Mouse (Mus musculus) kidney, adult 2 months (tissue): ENCODE data around the gene Dynll1.
"Not testable (repeated sequence)": the region's sequence is repeated elsewhere in the genome, so short reads cannot be mapped to it uniquely, and the experiment has no call there.

ENCODE experiments used
- CTCF ChIP-seq: fragments of 200-500 bp; conservative IDR thresholded peaks from 2 replicates; pipeline ENCODE4 v1.5.1; 2011; ENCODE audit warnings: low read depth, mild to moderate bottlenecking, control low read depth, low read length, moderate library complexity, mixed read lengths; ENCODE audit not compliant: insufficient read depth, insufficient read length
- POLR2A ChIP-seq: fragments of 200-500 bp; IDR thresholded peaks from one replicate; pipeline ENCODE4 v1.6.1; 2011; ENCODE audit warnings: low read depth, low read length, control low read depth

DNA sequence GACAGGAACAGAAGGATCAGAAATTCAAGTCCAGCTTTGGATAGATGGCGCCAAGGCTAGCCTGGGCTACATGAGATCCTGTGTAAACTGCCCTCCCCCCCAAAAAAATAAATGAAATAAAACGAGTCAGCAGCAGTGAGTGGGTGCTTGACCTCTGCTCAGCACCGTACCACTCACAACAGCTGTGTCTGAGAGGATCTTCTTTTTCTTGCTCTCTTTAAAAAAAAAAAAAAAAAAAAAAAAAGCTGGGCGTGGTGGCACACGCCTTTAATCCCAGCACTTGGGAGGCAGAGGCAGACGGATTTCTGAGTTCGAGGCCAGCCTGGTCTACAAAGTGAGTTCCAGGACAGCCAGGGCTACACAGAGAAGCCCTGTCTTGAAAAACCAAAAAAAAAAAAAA lies 1.4 kb upstream of the Dynll1 start:
- not testable (repeated sequence) for TF ChIP-seq POLR2A, CTCF
